Mouse (Mus musculus) thymus, adult 2 months (tissue): ENCODE data around the gene Mustn1.

ENCODE experiments used
- CTCF ChIP-seq: fragments of 200-500 bp; IDR thresholded peaks from 2 replicates; pipeline ENCODE4 v1.5.1; 2012; ENCODE audit warnings: mild to moderate bottlenecking, control low read depth, low read length, moderate library complexity, borderline replicate concordance; ENCODE audit not compliant: control insufficient read depth, poor library complexity, insufficient read depth; ENCODE audit errors: extremely low read depth
- POLR2A ChIP-seq: fragments of 200-500 bp; IDR thresholded peaks from 2 replicates; pipeline ENCODE4 v1.6.1; 2012; ENCODE audit warnings: mild to moderate bottlenecking, low read length, control low read depth, moderate library complexity; ENCODE audit not compliant: control insufficient read depth, poor library complexity, insufficient read depth; ENCODE audit errors: extremely low read depth

DNA sequence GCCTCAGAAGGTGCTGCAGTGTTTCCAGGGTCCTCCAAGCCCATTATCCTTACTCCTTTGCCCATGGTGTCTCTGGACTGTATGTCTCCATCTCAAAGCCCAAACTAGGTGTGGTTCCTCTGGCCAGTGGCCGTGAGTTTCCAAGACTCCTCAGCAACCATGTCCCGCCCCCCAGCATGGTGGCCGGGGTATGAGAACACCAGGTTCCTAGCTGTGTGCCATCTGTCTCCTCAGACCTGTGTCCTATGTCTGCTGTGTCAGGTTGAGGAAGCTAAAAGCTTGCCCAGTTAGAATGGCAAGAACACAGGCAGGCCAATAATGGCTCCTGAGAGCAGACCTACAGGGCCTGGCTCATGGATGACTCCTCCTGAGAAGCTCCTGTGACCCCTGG is 2.7 kb downstream of the Mustn1 start:
- TF ChIP-seq POLR2A: no peak
- TF ChIP-seq CTCF: no peak
